Mouse (Mus musculus): ENCODE results near the gene Tmem14a. TPM values are rescaled to one million over a fixed set of nuclear protein-coding genes. Genes with fewer than 3 reads are reported as not detected.

Gene Tmem14a
- total and polyA plus RNA-seq, 3 experiments = 1.6 to 4.3 (median 2.8) TPM

GRCm38 (mm10) chr1:21262401-21262800 lies 44.0 kb downstream of the Tmem14a start:
- H3K9me3 ChIP-seq (replicated peaks; ENCODE audit: low read length) = no peaks in the 10 kb centered on the region
- TF ChIP-seq MAX (IDR thresholded peaks at IDR 0.05; ENCODE audit: low read length) (no peak), SIN3A (IDR thresholded peaks at IDR 0.05; ENCODE audit: low read length) (no peak), CTCF (conservative IDR thresholded peaks at IDR 0.05 in 1 of 2, IDR thresholded peaks at IDR 0.05 in 1 of 2; ENCODE audit: low read depth in 2 of 2, low read length in 2 of 2) (no peak), USF2 (conservative IDR thresholded peaks at IDR 0.05; ENCODE audit: low read depth, low read length) (no peak), KAT2A (IDR thresholded peaks at IDR 0.05; ENCODE audit: insufficient replicate concordance, low read length) (no peak)
- no peaks in the 10 kb centered on the region for H3K79me2 ChIP-seq (replicated peaks; ENCODE audit: control insufficient read depth, extremely low read depth, insufficient read depth, poor library complexity, severe bottlenecking)
- no peak for DNase-seq (ENCODE audit: extremely low read depth)
- no peaks in the 10 kb centered on the region for H3K36me3 ChIP-seq (replicated peaks in 1 of 2; ENCODE audit: control insufficient read depth in 1 of 2, insufficient read depth in 1 of 2, low read length in 1 of 2)
- H3K4me1 ChIP-seq (ENCODE audit: control insufficient read depth in 1 of 2, insufficient read depth in 2 of 2) = no peaks in the 10 kb centered on the region
- H3K27me3 ChIP-seq (replicated peaks) = no peaks in the 10 kb centered on the region
- H3K4me3 ChIP-seq (replicated peaks in 1 of 3; ENCODE audit: low read depth in 2 of 3, low read length in 2 of 3, poor library complexity in 1 of 3) = no peak overlapping the region
- no peak overlapping the region for H3K4me2 ChIP-seq (ENCODE audit: insufficient read depth, low read depth, poor library complexity, severe bottlenecking)
- in situ Hi-C loops (cut with MboI; ENCODE audit: low pct_ligation_motif_present, low pct_unique_long_range_greater_than_20kb, low sequenced_read_pairs) (no loop called here), dilution Hi-C loops (cut with MboI; ENCODE audit: extremely low pct_ligation_motif_present, extremely low pct_unique_long_range_greater_than_20kb, low sequenced_read_pairs) (no loop called here)
- H3K27ac ChIP-seq (ENCODE audit: insufficient read depth, low read depth) = no peak overlapping the region
- no peak overlapping the region for H3K9ac ChIP-seq (ENCODE audit: insufficient read depth, low read depth)

- Histone ChIP-seq H3K27ac (ENCODE audit: insufficient read depth, low read depth) (no peak overlapping the region), H3K27me3 (replicated peaks) (no peaks in the 10 kb centered on the region), H3K9me3 (replicated peaks; ENCODE audit: low read length) (no peaks in the 10 kb centered on the region), H3K4me3 (replicated peaks in 1 of 3; ENCODE audit: low read depth in 2 of 3, low read length in 2 of 3, poor library complexity in 1 of 3) (no peak overlapping the region), H3K4me2 (ENCODE audit: insufficient read depth, low read depth, poor library complexity, severe bottlenecking) (no peak overlapping the region), H3K9ac (ENCODE audit: insufficient read depth, low read depth) (no peak overlapping the region), H3K4me1 (ENCODE audit: control insufficient read depth in 1 of 2, insufficient read depth in 2 of 2) (no peaks in the 10 kb centered on the region), H3K36me3 (replicated peaks in 1 of 2; ENCODE audit: control insufficient read depth in 1 of 2, insufficient read depth in 1 of 2, low read length in 1 of 2) (no peaks in the 10 kb centered on the region), H3K79me2 (replicated peaks; ENCODE audit: control insufficient read depth, extremely low read depth, insufficient read depth, poor library complexity, severe bottlenecking) (no peaks in the 10 kb centered on the region)
- no peak for TF ChIP-seq MEF2A (IDR thresholded peaks at IDR 0.05; ENCODE audit: borderline replicate concordance, low read depth, low read length)
- TF ChIP-seq MAX (IDR thresholded peaks at IDR 0.05; ENCODE audit: low read length) = no peak
- no peak for TF ChIP-seq NELFE (IDR thresholded peaks at IDR 0.05; ENCODE audit: low read depth, low read length)
- no peak for TF ChIP-seq ZC3H11A (IDR thresholded peaks at IDR 0.05; ENCODE audit: low read depth, low read length)
- TF ChIP-seq TBP (conservative IDR thresholded peaks at IDR 0.05; ENCODE audit: low read depth, low read length) = no peak
- no peak for TF ChIP-seq ETS1 (conservative IDR thresholded peaks at IDR 0.05; ENCODE audit: low read depth, low read length)
- TF ChIP-seq JUN (IDR thresholded peaks at IDR 0.05; ENCODE audit: insufficient read depth, low read depth, low read length) = no peak
- TF ChIP-seq NRF1 (IDR thresholded peaks at IDR 0.05; ENCODE audit: low read depth, low read length) = no peak
- TF ChIP-seq ZKSCAN1 (IDR thresholded peaks at IDR 0.05; ENCODE audit: borderline replicate concordance, low read depth, low read length) = no peak
- TF ChIP-seq CHD2 (IDR thresholded peaks at IDR 0.05; ENCODE audit: low read length) = no peak
- no peak for TF ChIP-seq E2F4 (IDR thresholded peaks at IDR 0.05; ENCODE audit: insufficient replicate concordance, low read depth, low read length)
- TF ChIP-seq ELF1 (IDR thresholded peaks at IDR 0.05; ENCODE audit: low read depth, low read length) = no peak
- no peak for TF ChIP-seq USF2 (conservative IDR thresholded peaks at IDR 0.05; ENCODE audit: low read depth, low read length)
- no peak for TF ChIP-seq ZMIZ1 (IDR thresholded peaks at IDR 0.05; ENCODE audit: low read depth, low read length)
- TF ChIP-seq POLR2AphosphoS2 (IDR thresholded peaks at IDR 0.05; ENCODE audit: low read depth, low read length) = no peak
- TF ChIP-seq MXI1 (IDR thresholded peaks at IDR 0.05; ENCODE audit: low read depth, low read length) = no peak
- TF ChIP-seq BHLHE40 (IDR thresholded peaks at IDR 0.05; ENCODE audit: low read depth, low read length) = no peak
- no peak for DNase-seq (ENCODE audit: extremely low read depth)
- in situ Hi-C loops (cut with MboI; ENCODE audit: low pct_ligation_motif_present, low pct_unique_long_range_greater_than_20kb, low sequenced_read_pairs) (no loop called here), dilution Hi-C loops (cut with MboI; ENCODE audit: extremely low pct_ligation_motif_present, extremely low pct_unique_long_range_greater_than_20kb, low sequenced_read_pairs) (no loop called here)
Measured at GRCm38 (mm10) chr1:21263986-21264385, 45.6 kb downstream of the Tmem14a start.

Data from CH12.LX (cell line).